Mouse (Mus musculus): ENCODE results near the gene Atp2a2.

DNA sequence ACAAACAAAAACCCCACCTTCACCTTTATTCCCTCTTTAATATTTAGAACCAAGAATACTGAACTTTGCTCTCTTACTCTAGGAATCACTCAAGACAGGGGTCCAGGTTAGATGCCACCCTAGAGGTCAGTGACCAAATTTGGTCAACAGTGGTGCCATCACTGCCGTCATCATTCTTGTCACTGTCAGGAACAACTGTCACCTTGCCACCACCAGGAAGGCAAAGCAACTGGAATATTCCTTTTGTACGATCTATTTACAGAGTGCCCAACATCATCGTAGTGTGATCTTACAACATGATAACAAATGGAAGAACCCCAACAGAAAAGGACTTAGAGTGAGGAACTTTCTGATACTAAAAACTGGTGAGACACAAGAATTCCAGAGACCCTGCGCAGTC lies 1.9 kb downstream of the Atp2a2 start:
- TF ChIP-seq TAL1 (IDR thresholded peaks at IDR 0.05; ENCODE audit: low read length) (no peak), GATA1 (IDR thresholded peaks at IDR 0.05; ENCODE audit: low read length) (no peak)
